Mouse (Mus musculus): Measurements from ENCODE around the gene Hoxb6.
A peak's percentile ranks its signal among the peaks of the same experiment; 100 is the strongest.

Gene Hoxb6

GRCm38 (mm10) chr11:96291681-96292564 lies at the start of gene Hoxb6:
Gene Hoxb6, plus strand, starts transcription at chr11:96292476.
- DNase-seq, result no peak

- no peak for DNase-seq
Measured at GRCm38 (mm10) chr11:96250901-96251300, 41.4 kb upstream of the Hoxb6 start.

GRCm38 (mm10) chr11:96251480-96252031 lies 40.7 kb upstream of the Hoxb6 start:
- DNase-seq, result no peak

GRCm38 (mm10) chr11:96252541-96253120 lies 39.6 kb upstream of the Hoxb6 start:
- DNase-seq, result no peak

- no peak for DNase-seq
Measured at GRCm38 (mm10) chr11:96254221-96254620, 38.1 kb upstream of the Hoxb6 start.

GRCm38 (mm10) chr11:96255111-96255995 lies 36.9 kb upstream of the Hoxb6 start:
- DNase-seq, result no peak

- no peak for DNase-seq
Measured at GRCm38 (mm10) chr11:96255996-96256445, 36.3 kb upstream of the Hoxb6 start.

- no peak for DNase-seq
Measured at GRCm38 (mm10) chr11:96257141-96257540, 35.1 kb upstream of the Hoxb6 start.

- DNase-seq, result no peak
Measured at GRCm38 (mm10) chr11:96259038-96259437, 33.2 kb upstream of the Hoxb6 start.

- DNase-seq, result no peak
Measured at GRCm38 (mm10) chr11:96259511-96259910, 32.8 kb upstream of the Hoxb6 start.

GRCm38 (mm10) chr11:96260310-96260970 lies 31.8 kb upstream of the Hoxb6 start:
- no peak for DNase-seq

- peak; percentile 36 for DNase-seq
Measured at GRCm38 (mm10) chr11:96261323-96261890, 30.9 kb upstream of the Hoxb6 start.

GRCm38 (mm10) chr11:96262262-96262830 lies 29.9 kb upstream of the Hoxb6 start:
- DNase-seq, result no peak

- no peak for DNase-seq
Measured at GRCm38 (mm10) chr11:96263636-96264389, 28.5 kb upstream of the Hoxb6 start.

GRCm38 (mm10) chr11:96264390-96265020 lies 27.8 kb upstream of the Hoxb6 start:
- DNase-seq, result no peak

- DNase-seq, result no peak
Measured at GRCm38 (mm10) chr11:96265954-96266353, 26.3 kb upstream of the Hoxb6 start.

- no peak for DNase-seq
Measured at GRCm38 (mm10) chr11:96267021-96267920, 25.0 kb upstream of the Hoxb6 start.

GRCm38 (mm10) chr11:96268031-96268745 lies 24.1 kb upstream of the Hoxb6 start:
- DNase-seq, result no peak
